Mouse (Mus musculus): ENCODE data around the gene AC131692.1. TPM values are rescaled to one million over a fixed set of nuclear protein-coding genes. Genes with fewer than 3 reads are reported as not detected.

The AC131692.1 gene
- polyA plus RNA-seq, 1 experiment from 2014 or later, result not detected

DNA sequence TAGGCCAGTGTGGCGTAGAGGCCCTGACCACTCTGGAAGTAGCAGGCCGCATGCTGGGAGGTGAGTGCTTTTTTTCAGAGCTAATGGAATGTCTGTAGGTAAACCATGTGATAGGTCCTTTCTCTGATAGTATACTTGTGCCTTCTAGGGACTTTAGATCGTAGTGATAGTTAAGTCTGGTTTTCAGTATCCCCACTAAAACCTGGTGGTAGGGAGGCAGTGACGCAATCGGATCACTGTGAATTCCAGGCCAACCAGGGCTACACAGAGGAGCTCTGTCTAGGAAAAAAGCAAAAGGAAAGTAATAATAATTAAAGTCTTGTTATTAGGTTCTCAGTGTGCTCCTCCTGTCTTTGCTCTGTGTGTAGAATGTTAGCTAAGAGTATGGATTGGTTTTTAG, 35.7 kb upstream of the AC131692.1 start:
- peak overlapping the region; percentile 91 for H3K9ac ChIP-seq (replicated peaks)
- H3K27ac ChIP-seq, result no peak overlapping the region
- ATAC-seq, result 0 out of 2 replicates have a peak, but pooled peaks have one; percentile 0
- H3K27me3 ChIP-seq, result no peaks in the 10 kb centered on the region
- H3K4me3 ChIP-seq (replicated peaks), result peak overlapping the region; percentile 81
- H3K4me1 ChIP-seq (replicated peaks), result peaks cover 46% of the 10 kb centered on the region
- peaks cover 32% of the 10 kb centered on the region for H3K36me3 ChIP-seq
- 35% methylated on average over 5 of the region's 5 CpGs for WGBS
- H3K4me2 ChIP-seq (replicated peaks), result peak overlapping the region; percentile 86
- H3K9me3 ChIP-seq, result no peaks in the 10 kb centered on the region

GRCm38 (mm10) chr19:6058966-6059365, 35.3 kb upstream of the AC131692.1 start:
- no peak for ATAC-seq
- H3K9me3 ChIP-seq, result no peaks in the 10 kb centered on the region
- WGBS, result 82% methylated on average over 5 of the region's 5 CpGs
- peak overlapping the region; percentile 86 for H3K4me2 ChIP-seq (replicated peaks)
- peaks cover 51% of the 10 kb centered on the region for H3K4me1 ChIP-seq (replicated peaks)
- H3K4me3 ChIP-seq (replicated peaks), result peak overlapping the region; percentile 81
- peak overlapping the region; percentile 91 for H3K9ac ChIP-seq (replicated peaks)
- H3K27ac ChIP-seq, result no peak overlapping the region
- H3K27me3 ChIP-seq, result no peaks in the 10 kb centered on the region
- peaks cover 28% of the 10 kb centered on the region for H3K36me3 ChIP-seq

DNA sequence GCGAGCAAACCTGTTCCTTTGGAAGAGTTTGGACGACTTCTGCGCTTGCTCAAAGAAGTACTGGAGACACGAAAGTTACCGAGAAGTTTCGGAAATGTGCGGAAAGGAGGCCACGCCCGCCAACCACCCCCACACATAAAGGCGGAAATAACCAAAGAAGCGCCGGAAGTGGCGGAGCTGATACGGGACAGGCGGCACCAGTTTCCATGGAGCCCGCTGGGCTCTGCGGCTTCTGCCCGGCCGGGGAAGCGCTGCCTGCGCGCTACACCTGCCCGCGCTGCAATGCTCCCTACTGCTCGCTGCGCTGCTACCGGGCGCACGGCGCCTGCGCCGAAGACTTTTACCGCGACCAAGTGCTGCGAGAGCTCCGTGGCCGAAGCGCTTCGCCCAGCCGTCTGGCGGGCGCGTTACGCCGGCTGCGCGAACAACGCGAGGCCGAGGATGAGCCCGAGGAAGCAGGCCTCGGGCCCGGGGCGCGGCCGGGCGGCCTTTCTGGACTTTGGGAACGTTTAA, 33.1 kb upstream of the AC131692.1 start, which contains the start of gene Znhit2:
Gene Znhit2 (plus strand): TSS at position 172 of the 513 bp plus-strand sequence.
- Histone ChIP-seq H3K4me1 (replicated peaks) (peaks cover 56% of the 10 kb centered on the region), H3K9ac (replicated peaks) (peak within 1 kb of the TSS; percentile 98), H3K36me3 (peaks cover 10% of the 10 kb centered on the region), H3K4me2 (replicated peaks) (peak within 1 kb of the TSS; percentile 99), H3K4me3 (replicated peaks) (peak within 1 kb of the TSS; percentile 91), H3K9me3 (no peaks in the 10 kb centered on the region), H3K27me3 (no peaks in the 10 kb centered on the region), H3K27ac (peak within 1 kb of the TSS; percentile 93)
- peak; percentile 77 for ATAC-seq
- WGBS, result under 1% methylated on average over 58 of the region's 58 CpGs

DNA sequence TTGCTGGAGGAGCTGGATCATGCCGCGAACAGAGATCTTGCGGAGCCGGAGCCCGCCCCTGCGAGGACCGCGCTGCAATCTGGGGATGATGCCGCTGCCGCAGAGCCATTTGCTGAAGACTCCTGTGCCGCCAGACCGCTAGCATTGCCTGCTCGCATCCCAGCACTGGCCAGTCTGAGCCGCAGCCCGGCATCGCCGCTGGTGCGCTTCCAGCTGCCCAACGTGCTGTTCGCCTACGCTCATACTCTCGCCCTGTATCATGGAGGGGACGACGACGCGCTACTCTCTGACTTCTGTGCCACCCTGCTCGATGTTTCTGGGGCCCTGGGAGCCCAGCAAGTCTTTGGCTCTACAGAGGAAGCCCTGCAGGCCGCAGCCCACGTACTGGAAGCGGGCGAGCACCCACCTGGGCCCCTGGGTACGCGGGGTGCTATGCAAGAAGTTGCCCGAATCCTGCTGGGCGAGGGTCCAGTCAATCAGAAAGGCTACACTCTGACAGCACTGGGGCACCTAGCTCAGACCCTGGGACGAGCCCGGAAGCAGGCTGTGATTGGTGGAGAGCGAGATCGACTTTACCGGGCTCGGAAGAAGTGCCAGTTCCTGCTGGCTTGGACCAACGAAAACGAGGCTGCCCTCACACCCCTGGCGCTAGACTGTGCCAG, 32.4 kb upstream of the AC131692.1 start:
- WGBS, result 3% methylated on average over 44 of the region's 44 CpGs
- Histone ChIP-seq H3K9ac (replicated peaks) (peak overlapping the region; percentile 98), H3K9me3 (no peaks in the 10 kb centered on the region), H3K36me3 (peaks cover 10% of the 10 kb centered on the region), H3K4me1 (replicated peaks) (peaks cover 56% of the 10 kb centered on the region), H3K4me3 (replicated peaks) (peak overlapping the region; percentile 91), H3K27ac (peak overlapping the region; percentile 93), H3K27me3 (no peaks in the 10 kb centered on the region), H3K4me2 (replicated peaks) (peak overlapping the region; percentile 99)
- peak; percentile 12; the same call in 1 of the 2 replicates for ATAC-seq

DNA sequence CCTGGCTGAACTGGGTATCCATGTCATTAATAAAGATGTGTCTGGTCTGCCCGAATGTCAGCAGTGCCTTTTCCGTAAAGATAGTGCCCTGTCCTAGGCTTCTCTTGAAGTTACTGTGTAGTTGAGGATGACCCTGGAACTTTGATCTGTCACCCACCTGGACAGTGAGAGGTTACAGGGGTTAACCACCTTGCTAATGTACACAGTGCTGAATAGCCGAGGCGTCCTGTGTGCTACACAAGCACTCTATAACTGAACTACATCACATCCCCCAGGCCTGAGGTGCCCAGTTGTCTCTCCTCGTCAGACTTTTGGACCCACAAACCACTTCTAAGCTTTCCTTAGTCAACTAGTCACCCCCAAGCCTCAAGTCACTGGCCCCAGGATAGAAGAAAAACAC, 31.8 kb upstream of the AC131692.1 start:
- Histone ChIP-seq H3K36me3 (peaks cover 10% of the 10 kb centered on the region), H3K27me3 (no peaks in the 10 kb centered on the region), H3K9me3 (no peaks in the 10 kb centered on the region), H3K27ac (0 out of 2 replicates have a peak overlapping the region, but pooled peaks have one; percentile 93), H3K4me1 (replicated peaks) (peaks cover 59% of the 10 kb centered on the region), H3K4me3 (replicated peaks) (peak overlapping the region; percentile 91), H3K9ac (replicated peaks) (peak overlapping the region; percentile 98), H3K4me2 (replicated peaks) (peak overlapping the region; percentile 99)
- ATAC-seq, result no peak
- WGBS, result 77% methylated on average over 5 of the region's 5 CpGs

- Histone ChIP-seq H3K9me3 (no peaks in the 10 kb centered on the region), H3K27me3 (no peaks in the 10 kb centered on the region), H3K27ac (no peak overlapping the region), H3K4me1 (replicated peaks) (peaks cover 65% of the 10 kb centered on the region), H3K4me3 (replicated peaks) (peak overlapping the region; percentile 91; the same call in 1 of the 2 replicates), H3K9ac (replicated peaks) (peak overlapping the region; percentile 98), H3K4me2 (replicated peaks) (peak overlapping the region; percentile 99), H3K36me3 (peaks cover 10% of the 10 kb centered on the region)
- no peak for ATAC-seq
- WGBS, result 93% methylated on average over 6 of the region's 6 CpGs
Observed at GRCm38 (mm10) chr19:6063081-6063480, 31.1 kb upstream of the AC131692.1 start.

DNA sequence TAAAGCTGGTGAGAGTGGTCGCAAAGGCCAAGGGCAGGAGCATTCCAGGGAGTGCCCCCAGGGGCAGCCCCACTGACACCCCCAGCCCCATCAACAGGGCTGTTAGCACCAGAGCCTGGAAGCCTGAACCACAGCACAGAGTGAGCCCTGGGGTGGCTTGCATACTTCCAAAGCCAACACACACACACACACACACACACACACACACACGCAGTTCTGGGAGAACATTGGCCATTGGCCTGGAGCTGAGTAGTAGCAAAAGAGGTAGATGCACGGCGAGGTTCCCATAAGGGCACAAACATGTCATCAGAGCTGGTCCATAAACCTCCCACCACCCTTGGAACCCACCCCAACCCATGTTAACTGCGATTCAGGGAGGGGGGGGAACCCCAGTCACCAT, 27.6 kb upstream of the AC131692.1 start:
- WGBS, result 43% methylated on average over 5 of the region's 5 CpGs
- H3K4me3 ChIP-seq (replicated peaks), result peak overlapping the region; percentile 62
- H3K4me1 ChIP-seq (replicated peaks), result peaks cover 54% of the 10 kb centered on the region
- peaks cover 28% of the 10 kb centered on the region for H3K36me3 ChIP-seq
- H3K4me2 ChIP-seq (replicated peaks), result peak overlapping the region; percentile 93
- H3K27ac ChIP-seq, result peak overlapping the region; percentile 93
- H3K9me3 ChIP-seq, result no peaks in the 10 kb centered on the region
- ATAC-seq, result peak; percentile 35
- H3K9ac ChIP-seq (replicated peaks), result peak overlapping the region; percentile 84
- no peaks in the 10 kb centered on the region for H3K27me3 ChIP-seq

DNA sequence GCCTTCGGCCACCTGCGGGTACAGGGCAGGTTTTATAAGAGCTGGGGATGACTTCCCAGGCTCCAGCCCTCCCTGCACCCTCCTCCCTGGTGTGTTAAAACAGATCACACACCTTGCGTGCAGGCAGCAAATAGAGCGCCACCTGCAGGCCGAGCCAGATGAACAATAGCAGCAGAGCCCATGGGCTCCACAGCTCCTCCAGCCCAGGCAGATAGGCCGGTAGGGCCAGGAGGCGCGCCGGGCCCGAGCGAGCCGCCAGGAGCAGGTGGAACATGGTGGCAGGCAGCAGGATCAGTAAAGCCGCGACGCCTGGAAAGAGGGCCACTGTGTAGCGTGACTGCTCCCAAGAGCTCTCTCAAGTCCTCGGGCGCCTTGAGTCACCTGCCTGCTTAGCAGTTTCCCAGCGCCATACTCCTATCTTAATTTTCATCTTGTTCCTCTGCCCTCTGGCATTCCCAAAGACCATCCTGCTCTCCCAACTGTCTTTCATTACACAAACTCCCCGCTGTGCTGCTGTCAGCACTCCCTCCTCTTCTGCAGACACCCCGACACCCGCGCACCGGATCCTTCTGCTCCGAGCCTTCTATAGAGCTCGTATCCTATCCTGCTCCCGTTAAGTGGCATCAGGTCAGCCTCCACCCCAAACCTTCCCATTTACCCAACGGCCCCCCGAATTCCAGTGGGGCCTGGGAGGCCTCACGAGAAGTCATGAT, 27.1 kb upstream of the AC131692.1 start:
- H3K27me3 ChIP-seq, result no peaks in the 10 kb centered on the region
- H3K4me3 ChIP-seq (replicated peaks), result peak overlapping the region; percentile 62
- under 1% methylated on average over 30 of the region's 30 CpGs for WGBS
- H3K9me3 ChIP-seq, result no peaks in the 10 kb centered on the region
- H3K36me3 ChIP-seq, result peaks cover 28% of the 10 kb centered on the region
- peak overlapping the region; percentile 84 for H3K9ac ChIP-seq (replicated peaks)
- peak overlapping the region; percentile 93 for H3K4me2 ChIP-seq (replicated peaks)
- peaks cover 48% of the 10 kb centered on the region for H3K4me1 ChIP-seq (replicated peaks)
- peak overlapping the region; percentile 93 for H3K27ac ChIP-seq
- ATAC-seq, result peak; percentile 76

GRCm38 (mm10) chr19:6067724-6068415, 26.3 kb upstream of the AC131692.1 start, which contains the start of gene Tm7sf2:
Tm7sf2 (minus strand) TSS chr19:6068373.
- peaks cover 33% of the 10 kb centered on the region for H3K36me3 ChIP-seq
- peak; percentile 92 for ATAC-seq
- H3K9ac ChIP-seq (replicated peaks), result peak within 1 kb of the TSS; percentile 84
- no peaks in the 10 kb centered on the region for H3K9me3 ChIP-seq
- H3K27ac ChIP-seq, result peak within 1 kb of the TSS; percentile 93
- H3K4me1 ChIP-seq (replicated peaks), result peaks cover 41% of the 10 kb centered on the region
- H3K4me3 ChIP-seq (replicated peaks), result peak within 1 kb of the TSS; percentile 62
- 8% methylated on average over 33 of the region's 33 CpGs for WGBS
- no peaks in the 10 kb centered on the region for H3K27me3 ChIP-seq
- peak within 1 kb of the TSS; percentile 93 for H3K4me2 ChIP-seq (replicated peaks)

GRCm38 (mm10) chr19:6068951-6069350, 25.3 kb upstream of the AC131692.1 start:
- Histone ChIP-seq H3K27ac (no peak overlapping the region), H3K36me3 (peaks cover 42% of the 10 kb centered on the region), H3K9me3 (no peaks in the 10 kb centered on the region), H3K4me2 (replicated peaks) (no peak overlapping the region), H3K9ac (replicated peaks) (no peak overlapping the region), H3K4me1 (replicated peaks) (peaks cover 30% of the 10 kb centered on the region), H3K27me3 (no peaks in the 10 kb centered on the region), H3K4me3 (replicated peaks) (no peak overlapping the region)
- ATAC-seq, result no peak
- WGBS, result 82% methylated on average over 4 of the region's 4 CpGs

DNA sequence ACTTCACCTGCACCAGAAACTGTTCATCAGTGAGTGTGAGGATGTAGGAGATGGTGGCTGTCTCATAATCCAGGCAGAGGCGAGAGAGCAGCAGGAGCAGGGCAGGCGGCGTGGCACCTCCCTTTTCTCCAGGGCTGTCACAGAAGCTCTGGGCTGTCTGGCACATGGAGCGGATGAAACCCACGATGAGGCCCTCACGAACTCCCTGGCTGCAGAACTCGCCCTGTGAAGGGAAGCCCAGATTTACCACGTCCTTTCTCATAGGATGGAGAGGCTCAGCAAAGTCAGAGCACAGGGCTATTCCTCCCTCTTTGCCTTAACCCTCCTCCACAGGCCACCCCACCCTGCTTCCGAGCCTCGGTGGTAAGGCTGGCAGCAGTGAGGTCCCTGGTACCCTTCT, 24.4 kb upstream of the AC131692.1 start:
- Histone ChIP-seq H3K4me2 (replicated peaks) (no peak overlapping the region), H3K4me3 (replicated peaks) (no peak overlapping the region), H3K9me3 (no peaks in the 10 kb centered on the region), H3K4me1 (replicated peaks) (peaks cover 29% of the 10 kb centered on the region), H3K27ac (no peak overlapping the region), H3K27me3 (no peaks in the 10 kb centered on the region), H3K9ac (replicated peaks) (no peak overlapping the region), H3K36me3 (peaks cover 46% of the 10 kb centered on the region)
- 92% methylated on average over 10 of the region's 10 CpGs for WGBS
- no peak for ATAC-seq

Measured in midbrain, embryonic 13.5 days (tissue).